Mouse (Mus musculus): ENCODE results near the gene Cgrrf1.

DNA sequence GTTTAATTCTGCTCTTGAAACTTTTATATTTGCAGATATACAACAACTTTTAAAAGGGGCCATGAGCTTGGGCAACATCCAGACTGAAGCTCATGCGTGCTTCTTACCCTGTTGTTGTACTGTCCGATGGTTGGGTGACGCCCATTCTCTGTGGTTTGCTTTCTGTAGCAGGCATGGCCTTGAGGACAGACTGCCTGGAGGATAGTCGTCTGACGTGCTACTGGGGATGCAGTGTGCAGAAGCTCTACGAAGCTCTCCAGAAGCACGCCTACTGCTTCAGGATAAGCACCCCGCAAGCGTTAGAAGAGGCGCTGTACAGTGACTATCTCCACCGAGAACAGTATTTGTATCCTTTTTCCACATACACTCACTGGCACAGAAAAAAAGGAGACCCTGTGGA is 13.8 kb downstream of the Cgrrf1 start:
- TF ChIP-seq GATA1 (IDR thresholded peaks at IDR 0.05; ENCODE audit: borderline replicate concordance, low read length) (no peak), FLI1 (IDR thresholded peaks at IDR 0.05; ENCODE audit: low read length) (no peak)

All from megakaryocyte, embryonic 14.5 days (primary cell).